Mouse (Mus musculus) CH12.LX (cell line): ENCODE results near the gene Clec1a. TPM values are rescaled to one million over a fixed set of nuclear protein-coding genes. Genes with fewer than 3 reads are reported as not detected.
A peak's percentile ranks its signal among the peaks of the same experiment; 100 is the strongest.

Source experiments
- DNase-seq: peaks from one replicate; pipeline ENCODE4 v3.0.0-alpha.2; 2013; ENCODE audit errors: extremely low read depth
- H3K27ac ChIP-seq: 2 replicates; pipeline ENCODE4 v1.5.1; 2012; ENCODE audit warnings: low read depth, mild to moderate bottlenecking, control low read depth, moderate library complexity; ENCODE audit not compliant: insufficient read depth
- H3K27me3 ChIP-seq: replicated peaks from 2 replicates; pipeline ENCODE3; 2012; ENCODE audit warnings: inconsistent platforms
- H3K36me3 ChIP-seq, 2 experiments: replicated peaks in 1 of 2; 2 replicates each; pipeline versions ENCODE3 to v1.6.1; 2012; ENCODE audit warnings: inconsistent platforms in 1 of 2, low read length in 1 of 2, mild to moderate bottlenecking in 1 of 2, mixed read lengths in 1 of 2, moderate library complexity in 1 of 2; ENCODE audit not compliant: control insufficient read depth in 1 of 2, insufficient read depth in 1 of 2
- H3K4me1 ChIP-seq, 2 experiments: 2 replicates each; pipeline ENCODE4 v1.6.1; 2012; ENCODE audit warnings: inconsistent platforms in 1 of 2, moderate library complexity in 1 of 2; ENCODE audit not compliant: insufficient read depth in 2 of 2, control insufficient read depth in 1 of 2
- H3K4me2 ChIP-seq: 2 replicates; pipeline ENCODE4 v1.6.1; 2012; ENCODE audit warnings: low read depth, mild to moderate bottlenecking, control low read depth; ENCODE audit not compliant: poor library complexity, insufficient read depth, severe bottlenecking
- H3K4me3 ChIP-seq, 3 experiments: fragments of 150-350 bp in 1 of 3; sonication (generic) in 1 of 3; replicated peaks in 1 of 3; 2 replicates each; pipeline versions ENCODE3 to v1.5.1; 2011 to 2012; ENCODE audit warnings: low read depth in 2 of 3, low read length in 2 of 3, mild to moderate bottlenecking in 2 of 3, moderate library complexity in 2 of 3, control low read depth in 1 of 3, improper control_type of control experiment in 1 of 3, inconsistent platforms in 1 of 3, mixed read lengths in 1 of 3; ENCODE audit not compliant: poor library complexity in 1 of 3
- H3K79me2 ChIP-seq: replicated peaks from 2 replicates; pipeline ENCODE4 v1.6.1; 2012; ENCODE audit warnings: mild to moderate bottlenecking, moderate library complexity; ENCODE audit not compliant: control insufficient read depth, poor library complexity, insufficient read depth, severe bottlenecking; ENCODE audit errors: extremely low read depth
- H3K9ac ChIP-seq: 2 replicates; pipeline ENCODE4 v1.6.1; 2012; ENCODE audit warnings: low read depth, mild to moderate bottlenecking, control low read depth, moderate library complexity; ENCODE audit not compliant: insufficient read depth
- H3K9me3 ChIP-seq: replicated peaks from 2 replicates; pipeline ENCODE3; 2012; ENCODE audit warnings: low read length, inconsistent platforms, mixed read lengths
- BHLHE40 ChIP-seq: IDR thresholded peaks from 2 replicates; pipeline ENCODE4 v1.6.1; 2011; ENCODE audit warnings: mild to moderate bottlenecking, low read depth, low read length, improper control_type of control experiment
- CHD1 ChIP-seq: IDR thresholded peaks from 2 replicates; pipeline ENCODE4 v1.6.1; 2012; ENCODE audit warnings: low read depth, low read length, improper control_type of control experiment, inconsistent platforms
- CHD2 ChIP-seq: IDR thresholded peaks from 2 replicates; pipeline ENCODE4 v1.6.1; 2011; ENCODE audit warnings: low read length, improper control_type of control experiment
- EP300 ChIP-seq: IDR thresholded peaks from 2 replicates; pipeline ENCODE4 v1.6.1; 2011; ENCODE audit warnings: low read length, improper control_type of control experiment
- IRF4 ChIP-seq: IDR thresholded peaks from 2 replicates; pipeline ENCODE4 v1.6.1; 2014; ENCODE audit warnings: low read depth, mild to moderate bottlenecking, inconsistent platforms, low read length, improper control_type of control experiment
- JUN ChIP-seq: IDR thresholded peaks from 2 replicates; pipeline ENCODE4 v1.6.1; 2011; ENCODE audit warnings: low read depth, mild to moderate bottlenecking, low read length, improper control_type of control experiment, moderate library complexity; ENCODE audit not compliant: insufficient read depth
- KAT2A ChIP-seq: IDR thresholded peaks from 2 replicates; pipeline ENCODE4 v1.6.1; 2012; ENCODE audit warnings: low read length, improper control_type of control experiment, inconsistent platforms; ENCODE audit not compliant: insufficient replicate concordance
- MAFK ChIP-seq: IDR thresholded peaks from 2 replicates; pipeline ENCODE4 v1.6.1; 2011; ENCODE audit warnings: low read length, improper control_type of control experiment; ENCODE audit not compliant: insufficient replicate concordance
- MAX ChIP-seq: IDR thresholded peaks from 2 replicates; pipeline ENCODE4 v1.6.1; 2011; ENCODE audit warnings: low read length, improper control_type of control experiment
- MAZ ChIP-seq: IDR thresholded peaks from 2 replicates; pipeline ENCODE4 v1.6.1; 2012; ENCODE audit warnings: low read depth, mild to moderate bottlenecking, inconsistent platforms, low read length, improper control_type of control experiment, moderate library complexity
- MEF2A ChIP-seq: IDR thresholded peaks from 2 replicates; pipeline ENCODE4 v1.6.1; 2014; ENCODE audit warnings: low read depth, mild to moderate bottlenecking, inconsistent platforms, low read length, improper control_type of control experiment, borderline replicate concordance
- NELFE ChIP-seq: IDR thresholded peaks from 2 replicates; pipeline ENCODE4 v1.6.1; 2011; ENCODE audit warnings: low read depth, low read length, improper control_type of control experiment
- RCOR1 ChIP-seq: conservative IDR thresholded peaks from 2 replicates; pipeline ENCODE4 v1.6.1; 2012; ENCODE audit warnings: low read depth, mild to moderate bottlenecking, inconsistent platforms, low read length, improper control_type of control experiment
- SIN3A ChIP-seq: IDR thresholded peaks from 2 replicates; pipeline ENCODE4 v1.6.1; 2012; ENCODE audit warnings: low read length, improper control_type of control experiment, inconsistent platforms
- SMC3 ChIP-seq: IDR thresholded peaks from 2 replicates; pipeline ENCODE4 v1.6.1; 2011; ENCODE audit warnings: low read depth, low read length, improper control_type of control experiment
- TCF12 ChIP-seq: IDR thresholded peaks from 2 replicates; pipeline ENCODE4 v1.6.1; 2014; ENCODE audit warnings: low read depth, mild to moderate bottlenecking, inconsistent platforms, low read length, improper control_type of control experiment
- UBTF ChIP-seq: IDR thresholded peaks from 2 replicates; pipeline ENCODE4 v1.6.1; 2012; ENCODE audit warnings: low read depth, mild to moderate bottlenecking, inconsistent platforms, low read length, improper control_type of control experiment, moderate library complexity
- USF1 ChIP-seq: IDR thresholded peaks from 2 replicates; pipeline ENCODE4 v1.6.1; 2014; ENCODE audit warnings: low read depth, mild to moderate bottlenecking, inconsistent platforms, low read length, improper control_type of control experiment
- dilution Hi-C: fragments of 300-500 bp; cut with MboI; formaldehyde crosslinking; loops from 2 replicates; pipeline ENCODE4 v1.14.3; 2020; ENCODE audit warnings: low sequenced_read_pairs; ENCODE audit not compliant: extremely low pct_unique_long_range_greater_than_20kb, extremely low pct_ligation_motif_present
- in situ Hi-C: fragments of 300-500 bp; cut with MboI; formaldehyde crosslinking; loops from 3 replicates; pipeline ENCODE4 v1.14.3; 2019; ENCODE audit warnings: low sequenced_read_pairs, low pct_ligation_motif_present, low pct_unique_long_range_greater_than_20kb, mixed read lengths
- polyA plus RNA-seq: library from polyadenylated mRNA; unstranded; fragments of >175 nt; gene quantifications from 2 replicates; pipeline ENCODE4 v1.2.1, GENCODE M21; 2012; ENCODE audit warnings: low read depth; ENCODE audit not compliant: insufficient read length
- total RNA-seq, 2 experiments: library from RNA; depleted of rRNA; stranded (reverse); fragments of 300-350 nt in 1 of 2; fragments of >200 nt in 1 of 2; gene quantifications; 2 replicates each; pipeline ENCODE4 v1.2.3; 2012 to 2014

Gene Clec1a
- total and polyA plus RNA-seq, 3 experiments, result not detected

- in situ Hi-C loops (loop anchor here (5.0 kb wide), 1 partner anchor 35 kb away; no protein-coding TSS in a partner anchor), dilution Hi-C loops (no loop called here)
- TF ChIP-seq IRF4, result peak; percentile 47; the same call in 1 of the 2 replicates
- TF ChIP-seq TCF12, result no peak
- TF ChIP-seq KAT2A, result no peak
- no peak for TF ChIP-seq SIN3A
- TF ChIP-seq JUN, result no peak
- no peak for TF ChIP-seq CHD1
- peak; percentile 40; the same call in 1 of the 2 replicates for TF ChIP-seq MEF2A
- TF ChIP-seq EP300, result peak; percentile 77
- H3K9ac ChIP-seq, result 0 out of 2 replicates have a peak overlapping the region, but pooled peaks have one; percentile 6
- H3K4me1 ChIP-seq, result peaks cover 0 to 24% of the 10 kb centered on the region in 2 experiments; a peak in 2 of 4 replicates
- no peak overlapping the region for H3K27ac ChIP-seq
- peak; percentile 41 for DNase-seq
- no peak overlapping the region; the same call in 1 of the 2 replicates for H3K4me2 ChIP-seq
- H3K9me3 ChIP-seq, result no peaks in the 10 kb centered on the region
- no peaks in the 10 kb centered on the region for H3K79me2 ChIP-seq
- H3K4me3 ChIP-seq, result no peak overlapping the region
- H3K36me3 ChIP-seq, result no peaks in the 10 kb centered on the region
- H3K27me3 ChIP-seq, result no peaks in the 10 kb centered on the region
Observed at GRCm38 (mm10) chr6:129407324-129407723, 44.5 kb downstream of the Clec1a start.

GRCm38 (mm10) chr6:129405999-129406398 is 45.8 kb downstream of the Clec1a start:
- dilution Hi-C loops, result no loop called here
- no peaks in the 10 kb centered on the region for H3K9me3 ChIP-seq
- peak; percentile 12 for DNase-seq
- H3K9ac ChIP-seq, result no peak overlapping the region
- H3K79me2 ChIP-seq, result no peaks in the 10 kb centered on the region
- H3K4me2 ChIP-seq, result no peak overlapping the region
- H3K27ac ChIP-seq, result no peak overlapping the region
- H3K36me3 ChIP-seq, result no peaks in the 10 kb centered on the region
- in situ Hi-C loops, result loop anchor here (5.0 kb wide), 1 partner anchor 36 kb away; no protein-coding TSS in a partner anchor
- H3K27me3 ChIP-seq, result no peaks in the 10 kb centered on the region
- TF ChIP-seq BHLHE40, result 0 out of 2 replicates have a peak, but pooled peaks have one; percentile 21
- TF ChIP-seq MAZ, result no peak
- H3K4me3 ChIP-seq, result no peak overlapping the region
- H3K4me1 ChIP-seq, result peaks cover 0 to 26% of the 10 kb centered on the region in 2 experiments; a peak in 2 of 4 replicates

- H3K79me2 ChIP-seq, result no peaks in the 10 kb centered on the region
- TF ChIP-seq UBTF (no peak), IRF4 (no peak), CHD2 (no peak), KAT2A (no peak), NELFE (no peak), MAZ (no peak), MAFK (no peak), TCF12 (no peak), MAX (no peak), USF1 (no peak), RCOR1 (no peak), SIN3A (no peak), SMC3 (no peak)
- H3K9me3 ChIP-seq, result no peaks in the 10 kb centered on the region
- H3K9ac ChIP-seq, result no peak overlapping the region
- in situ Hi-C loops, result no loop called here
- no peak overlapping the region for H3K27ac ChIP-seq
- dilution Hi-C loops, result no loop called here
- no peaks in the 10 kb centered on the region for H3K27me3 ChIP-seq
- no peak overlapping the region for H3K4me2 ChIP-seq
- H3K4me3 ChIP-seq, result no peak overlapping the region
- no peak for DNase-seq
- no peaks in the 10 kb centered on the region for H3K36me3 ChIP-seq
- H3K4me1 ChIP-seq, result peaks cover 0 to 26% of the 10 kb centered on the region in 2 experiments; a peak in 2 of 4 replicates
Observed at GRCm38 (mm10) chr6:129403391-129403790, 48.4 kb downstream of the Clec1a start.
